Mouse (Mus musculus): Measurements from ENCODE around the gene Vmn1r168. TPM values are rescaled to one million over a fixed set of nuclear protein-coding genes. Genes with fewer than 3 reads are reported as not detected.
"Not testable (repeated sequence)": the region's sequence is repeated elsewhere in the genome, so short reads cannot be mapped to it uniquely, and the experiment has no call there.

The Vmn1r168 gene
- polyA plus RNA-seq (2014; fragmentation: Nextera tagmentation; extraction: Ambion mirVana) = not detected in 2 replicates

DNA sequence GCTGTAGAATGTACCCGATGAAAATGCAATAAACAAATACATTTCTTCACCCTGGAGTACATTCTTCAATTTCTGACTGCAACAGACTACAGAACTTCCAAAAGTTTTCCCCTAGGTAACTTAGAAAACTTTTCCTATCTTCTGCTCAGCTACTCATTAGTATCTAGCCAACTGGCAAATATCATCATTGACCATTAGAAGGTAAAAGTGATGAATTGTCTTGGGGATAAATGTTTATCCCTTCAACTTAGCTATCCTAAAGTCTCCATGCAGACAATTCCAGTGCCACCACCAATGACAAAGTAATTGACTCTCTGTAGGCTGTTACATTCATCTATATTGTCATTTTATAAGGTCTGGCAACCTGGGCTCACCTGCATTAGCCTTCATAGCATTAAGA lies at the start of gene Vmn1r168:
Gene Vmn1r168, plus strand, starts transcription at position 301 of the 400 bp plus-strand sequence.
- not testable (repeated sequence) for H3K27me3 ChIP-seq (ENCODE audit: control insufficient read depth, insufficient read depth, low read length); H3K27ac ChIP-seq (replicated peaks; ENCODE audit: low read depth, low read length); H3K36me3 ChIP-seq (ENCODE audit: control insufficient read depth, insufficient read depth, low read length); H3K9me3 ChIP-seq (ENCODE audit: control insufficient read depth, low read length); ATAC-seq (ENCODE audit: insufficient number of reproducible peaks, low FRiP score, low TSS enrichment, low read depth); H3K9ac ChIP-seq (ENCODE audit: low read length); H3K4me2 ChIP-seq (ENCODE audit: low read depth, severe bottlenecking); DNase-seq (ENCODE audit: low spot score); H3K4me1 ChIP-seq (ENCODE audit: control insufficient read depth, insufficient read depth, low read length); H3K4me3 ChIP-seq (ENCODE audit: low read depth, low read length)
- WGBS = no CpG with 5 or more reads among the region's 1 CpGs

DNA sequence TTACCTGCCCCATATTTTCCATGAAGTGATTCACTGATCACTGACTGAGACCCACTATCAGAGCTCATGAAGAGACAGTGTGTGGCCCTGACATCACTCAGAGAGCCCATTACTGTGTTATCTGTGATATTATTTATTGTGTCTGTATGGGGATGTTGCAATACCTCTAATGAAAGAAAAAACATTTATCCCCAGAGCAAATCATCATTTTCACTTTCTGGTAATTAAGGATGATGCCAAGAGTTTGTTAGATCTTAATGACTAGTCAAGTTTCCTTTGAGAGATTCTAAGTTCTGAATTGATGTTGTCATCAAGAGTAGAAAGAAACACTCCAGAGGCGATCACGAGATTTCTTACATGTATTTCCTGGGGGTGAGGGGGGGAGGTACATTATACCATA lies 32.4 kb upstream of the Vmn1r168 start, which contains the start of gene Vmn1r167:
Gene Vmn1r167, minus strand, starts transcription at position 101 of the 400 bp plus-strand sequence.
- H3K4me2 ChIP-seq (ENCODE audit: low read depth, severe bottlenecking); H3K36me3 ChIP-seq (ENCODE audit: control insufficient read depth, insufficient read depth, low read length); H3K4me1 ChIP-seq (ENCODE audit: control insufficient read depth, insufficient read depth, low read length); DNase-seq (ENCODE audit: low spot score); H3K27ac ChIP-seq (replicated peaks; ENCODE audit: low read depth, low read length); ATAC-seq (ENCODE audit: insufficient number of reproducible peaks, low FRiP score, low TSS enrichment, low read depth); H3K27me3 ChIP-seq (ENCODE audit: control insufficient read depth, insufficient read depth, low read length); H3K9me3 ChIP-seq (ENCODE audit: control insufficient read depth, low read length); H3K4me3 ChIP-seq (ENCODE audit: low read depth, low read length); H3K9ac ChIP-seq (ENCODE audit: low read length): not testable (repeated sequence)
- 87% methylated on average over 2 of the region's 2 CpGs for WGBS

DNA sequence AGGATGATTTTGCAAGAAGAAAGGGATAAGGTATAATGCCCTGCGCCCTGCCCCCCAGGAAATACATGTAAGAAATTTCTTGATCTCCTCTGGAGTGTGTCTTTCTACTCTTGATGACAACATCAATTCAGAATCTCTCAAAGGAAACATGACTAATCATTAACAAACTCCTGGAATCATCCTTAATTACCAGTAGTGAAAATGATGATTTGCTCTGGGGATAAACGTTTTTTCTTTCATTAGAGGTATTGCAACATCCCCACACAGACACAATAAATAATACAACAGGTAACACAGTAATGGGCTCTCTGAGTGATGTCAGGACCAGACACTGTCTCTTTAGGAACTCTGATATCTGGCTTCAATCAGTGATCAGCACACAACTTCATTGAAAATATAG lies 35.7 kb downstream of the Vmn1r168 start, which contains the start of gene Vmn1r169:
Gene Vmn1r169, plus strand, starts transcription at position 301 of the 400 bp plus-strand sequence.
- not testable (repeated sequence) for H3K4me2 ChIP-seq (ENCODE audit: low read depth, severe bottlenecking); H3K4me1 ChIP-seq (ENCODE audit: control insufficient read depth, insufficient read depth, low read length); H3K9ac ChIP-seq (ENCODE audit: low read length); ATAC-seq (ENCODE audit: insufficient number of reproducible peaks, low FRiP score, low TSS enrichment, low read depth); H3K4me3 ChIP-seq (ENCODE audit: low read depth, low read length); H3K27me3 ChIP-seq (ENCODE audit: control insufficient read depth, insufficient read depth, low read length); DNase-seq (ENCODE audit: low spot score); H3K36me3 ChIP-seq (ENCODE audit: control insufficient read depth, insufficient read depth, low read length); H3K27ac ChIP-seq (replicated peaks; ENCODE audit: low read depth, low read length); H3K9me3 ChIP-seq (ENCODE audit: control insufficient read depth, low read length)
- WGBS = 77% methylated on average over 1 of the region's 2 CpGs

Other genes starting within 250 kb of the Vmn1r168 start
- gene Nlrp4e, start 238.5 kb upstream of the Vmn1r168 start, polyA plus RNA-seq (2014; fragmentation: Nextera tagmentation; extraction: Ambion mirVana) = not detected in 2 replicates
- not detected in 2 replicates for gene Nlrp5, start 153.8 kb upstream of the Vmn1r168 start, polyA plus RNA-seq (2014; fragmentation: Nextera tagmentation; extraction: Ambion mirVana)
- gene Vmn1r167, start 32.5 kb upstream of the Vmn1r168 start, polyA plus RNA-seq (2014; fragmentation: Nextera tagmentation; extraction: Ambion mirVana) = not detected in 2 replicates
- not detected in 2 replicates for gene Vmn1r169, start 35.8 kb downstream of the Vmn1r168 start, polyA plus RNA-seq (2014; fragmentation: Nextera tagmentation; extraction: Ambion mirVana)
- not detected in 2 replicates for gene Vmn1r170, start 66.4 kb downstream of the Vmn1r168 start, polyA plus RNA-seq (2014; fragmentation: Nextera tagmentation; extraction: Ambion mirVana)
- not detected in 2 replicates for gene Vmn1r171, start 91.0 kb downstream of the Vmn1r168 start, polyA plus RNA-seq (2014; fragmentation: Nextera tagmentation; extraction: Ambion mirVana)
- gene Vmn1r172, start 118.6 kb downstream of the Vmn1r168 start, polyA plus RNA-seq (2014; fragmentation: Nextera tagmentation; extraction: Ambion mirVana) = not detected in 2 replicates
- not detected in 2 replicates for gene Vmn1r173, start 161.0 kb downstream of the Vmn1r168 start, polyA plus RNA-seq (2014; fragmentation: Nextera tagmentation; extraction: Ambion mirVana)
- gene Vmn1r174, start 212.5 kb downstream of the Vmn1r168 start, polyA plus RNA-seq (2014; fragmentation: Nextera tagmentation; extraction: Ambion mirVana) = not detected in 2 replicates